Mouse (Mus musculus) lung, embryonic 15.5 days (tissue): ENCODE measurements around the gene Olfr904. TPM values are rescaled to one million over a fixed set of nuclear protein-coding genes. Genes with fewer than 3 reads are reported as not detected.
"Not testable (repeated sequence)": the region's sequence is repeated elsewhere in the genome, so short reads cannot be mapped to it uniquely, and the experiment has no call there.

ENCODE experiments used
- ATAC-seq: fragments of 200-750 bp; cut with Nextera tagmentation; 2 replicates; pipeline ENCODE4 v1.8.0; 2017; ENCODE audit warnings: moderate number of reproducible peaks, borderline replicate concordance; ENCODE audit not compliant: low FRiP score, low TSS enrichment; ENCODE audit errors: extremely low read depth
- H3K27ac ChIP-seq: fragments of 300-500 bp; sonication (generic); 2 replicates; pipeline ENCODE4 v1.5.1; 2015; ENCODE audit warnings: moderate library complexity, mild to moderate bottlenecking, inconsistent platforms
- H3K27me3 ChIP-seq: fragments of 300-500 bp; sonication (generic); 2 replicates; pipeline ENCODE4 v1.6.1; 2015; ENCODE audit warnings: inconsistent platforms
- H3K36me3 ChIP-seq: fragments of 300-500 bp; sonication (generic); 2 replicates; pipeline ENCODE4 v1.6.1; 2015; ENCODE audit warnings: inconsistent platforms
- H3K4me1 ChIP-seq: fragments of 300-500 bp; sonication (generic); 2 replicates; pipeline ENCODE4 v1.6.1; 2015; ENCODE audit warnings: inconsistent platforms
- H3K4me2 ChIP-seq: fragments of 300-500 bp; sonication (generic); 2 replicates; pipeline ENCODE4 v1.6.1; 2015; ENCODE audit warnings: inconsistent platforms, mild to moderate bottlenecking, moderate library complexity
- H3K4me3 ChIP-seq: fragments of 300-500 bp; sonication (generic); 2 replicates; pipeline ENCODE4 v1.5.1; 2015; ENCODE audit warnings: mild to moderate bottlenecking, inconsistent platforms
- H3K9ac ChIP-seq: fragments of 300-500 bp; sonication (generic); 2 replicates; pipeline ENCODE4 v1.6.1; 2015; ENCODE audit warnings: inconsistent platforms
- H3K9me3 ChIP-seq: fragments of 300-500 bp; sonication (generic); 2 replicates; pipeline ENCODE4 v1.6.1; 2016; ENCODE audit warnings: inconsistent platforms
- WGBS: fragments of 180-500 bp; shearing (Covaris S2); methylation state at CpG from one replicate; pipeline ENCODE4 v1.1.7; 2015; 5-methylcytosine and 5-hydroxymethylcytosine counted together
- polyA plus RNA-seq: library from polyadenylated mRNA; unstranded; fragments of >200 nt; fragmentation: Nextera tagmentation; extraction: Ambion mirVana; gene quantifications from 2 replicates; pipeline ENCODE4 v1.2.1, GENCODE M21; 2015

Olfr904 gene
- polyA plus RNA-seq: not detected in 2 replicates

DNA sequence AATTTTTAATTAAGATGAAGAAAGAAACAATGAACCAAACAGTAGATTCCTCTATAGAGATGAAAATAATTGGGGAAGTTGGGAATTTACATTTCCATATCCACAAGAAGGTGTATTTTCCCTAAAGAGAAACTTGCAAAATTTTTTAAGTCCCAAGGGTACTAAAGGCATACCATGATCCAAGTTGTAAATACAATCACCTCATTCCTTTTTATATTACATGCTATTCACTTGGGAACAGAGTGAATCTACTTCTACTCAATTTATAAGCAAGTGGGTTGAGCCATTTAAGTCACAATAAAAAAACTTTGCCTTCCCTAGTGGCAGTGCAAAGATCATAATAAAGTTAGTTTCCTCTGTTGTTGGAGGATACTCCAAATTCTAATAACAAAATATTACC is at the start of gene Olfr904:
TSS of gene Olfr904 (plus strand) at position 301 of the 400 bp plus-strand sequence.
- H3K27me3 ChIP-seq: no peaks in the 10 kb centered on the region
- no peak within 1 kb of the TSS for H3K4me3 ChIP-seq
- no peaks in the 10 kb centered on the region for H3K4me1 ChIP-seq
- H3K9me3 ChIP-seq: no peaks in the 10 kb centered on the region
- H3K36me3 ChIP-seq: no peaks in the 10 kb centered on the region
- ATAC-seq: no peak
- no peak within 1 kb of the TSS for H3K27ac ChIP-seq
- H3K4me2 ChIP-seq: no peak within 1 kb of the TSS
- H3K9ac ChIP-seq: no peak within 1 kb of the TSS

GRCm38 (mm10) chr9:38413502-38413901 is 49.4 kb upstream of the Olfr904 start:
- not testable (repeated sequence) for H3K4me3 ChIP-seq, ATAC-seq, H3K4me2 ChIP-seq, H3K9ac ChIP-seq, H3K36me3 ChIP-seq, H3K27me3 ChIP-seq, H3K9me3 ChIP-seq, H3K27ac ChIP-seq, H3K4me1 ChIP-seq
- 86% methylated on average over 14 of the region's 14 CpGs for WGBS

GRCm38 (mm10) chr9:38423801-38424200 is 39.1 kb upstream of the Olfr904 start:
- Histone ChIP-seq H3K27ac (no peak overlapping the region), H3K4me2 (no peak overlapping the region), H3K9me3 (no peaks in the 10 kb centered on the region), H3K36me3 (no peaks in the 10 kb centered on the region), H3K4me3 (no peak overlapping the region), H3K27me3 (no peaks in the 10 kb centered on the region), H3K4me1 (no peaks in the 10 kb centered on the region), H3K9ac (no peak overlapping the region)
- ATAC-seq: no peak

- no peaks in the 10 kb centered on the region for H3K4me1 ChIP-seq
- no peak overlapping the region for H3K4me3 ChIP-seq
- no peaks in the 10 kb centered on the region for H3K27me3 ChIP-seq
- H3K9ac ChIP-seq: no peak overlapping the region
- 41% methylated on average over 1 of the region's 1 CpGs for WGBS
- no peak overlapping the region for H3K27ac ChIP-seq
- no peaks in the 10 kb centered on the region for H3K9me3 ChIP-seq
- no peak overlapping the region for H3K4me2 ChIP-seq
- H3K36me3 ChIP-seq: no peaks in the 10 kb centered on the region
- ATAC-seq: no peak
Observed at GRCm38 (mm10) chr9:38427026-38427425, 35.9 kb upstream of the Olfr904 start.

DNA sequence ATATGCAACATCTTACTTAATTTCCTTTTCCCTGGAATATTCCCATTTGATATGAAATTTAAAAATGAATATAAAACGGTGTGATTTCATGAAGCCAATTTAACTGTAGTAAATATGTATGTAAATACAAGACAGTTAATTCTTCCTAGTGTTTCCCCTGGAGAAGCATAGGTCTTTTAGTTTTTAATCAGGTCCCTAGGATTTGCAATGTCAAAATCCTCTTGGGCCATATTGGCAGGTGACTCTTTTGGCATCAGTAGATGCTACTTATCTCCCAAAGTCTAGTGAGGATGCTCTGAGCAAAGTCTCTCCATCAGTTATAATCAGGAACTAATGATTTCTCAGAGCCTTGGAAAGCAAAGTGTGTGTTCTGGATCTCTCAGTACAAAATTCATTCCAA is 33.8 kb upstream of the Olfr904 start, which contains the start of gene Olfr901:
TSS of gene Olfr901 (plus strand) at position 301 of the 400 bp plus-strand sequence.
- WGBS: 83% methylated on average over 1 of the region's 1 CpGs
- Histone ChIP-seq H3K36me3 (no peaks in the 10 kb centered on the region), H3K9ac (no peak within 1 kb of the TSS), H3K4me3 (no peak within 1 kb of the TSS), H3K27me3 (no peaks in the 10 kb centered on the region), H3K27ac (no peak within 1 kb of the TSS), H3K4me2 (no peak within 1 kb of the TSS), H3K4me1 (no peaks in the 10 kb centered on the region), H3K9me3 (no peaks in the 10 kb centered on the region)
- no peak for ATAC-seq

- 81% methylated on average over 5 of the region's 5 CpGs for WGBS
- Histone ChIP-seq H3K4me3 (no peak within 1 kb of the TSS), H3K4me1 (no peaks in the 10 kb centered on the region), H3K4me2 (no peak within 1 kb of the TSS), H3K27me3 (no peaks in the 10 kb centered on the region), H3K27ac (no peak within 1 kb of the TSS), H3K36me3 (no peaks in the 10 kb centered on the region), H3K9me3 (no peaks in the 10 kb centered on the region), H3K9ac (no peak within 1 kb of the TSS)
- ATAC-seq: no peak
Observed at GRCm38 (mm10) chr9:38447352-38447751, 15.6 kb upstream of the Olfr904 start, which contains the start of gene Olfr902. Olfr902 (plus strand) TSS chr9:38447652.

DNA sequence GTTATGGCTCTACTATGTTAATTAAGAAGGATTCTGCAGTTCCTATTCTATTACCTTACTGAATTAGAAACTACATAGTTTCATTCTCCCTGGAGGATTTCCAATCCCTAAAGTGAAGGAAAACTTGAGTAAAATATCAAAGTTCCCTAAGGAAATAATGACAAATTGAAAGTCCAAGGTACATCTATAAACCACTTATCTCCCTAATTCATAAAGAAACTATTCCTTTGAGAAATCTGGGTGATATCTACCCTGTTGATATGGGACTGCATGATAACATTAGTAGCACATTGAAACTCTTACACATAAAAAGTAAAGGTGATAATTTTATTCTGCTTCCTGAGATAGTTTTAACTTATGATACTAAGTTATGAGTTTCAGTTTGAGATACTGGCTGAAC is 7.9 kb downstream of the Olfr904 start, which contains the start of gene Olfr905:
TSS of gene Olfr905 (plus strand) at position 301 of the 400 bp plus-strand sequence.
- no peak within 1 kb of the TSS for H3K27ac ChIP-seq
- H3K36me3 ChIP-seq: no peaks in the 10 kb centered on the region
- H3K4me3 ChIP-seq: no peak within 1 kb of the TSS
- ATAC-seq: no peak
- H3K9me3 ChIP-seq: no peaks in the 10 kb centered on the region
- no peaks in the 10 kb centered on the region for H3K27me3 ChIP-seq
- no peak within 1 kb of the TSS for H3K9ac ChIP-seq
- no peaks in the 10 kb centered on the region for H3K4me1 ChIP-seq
- no peak within 1 kb of the TSS for H3K4me2 ChIP-seq

DNA sequence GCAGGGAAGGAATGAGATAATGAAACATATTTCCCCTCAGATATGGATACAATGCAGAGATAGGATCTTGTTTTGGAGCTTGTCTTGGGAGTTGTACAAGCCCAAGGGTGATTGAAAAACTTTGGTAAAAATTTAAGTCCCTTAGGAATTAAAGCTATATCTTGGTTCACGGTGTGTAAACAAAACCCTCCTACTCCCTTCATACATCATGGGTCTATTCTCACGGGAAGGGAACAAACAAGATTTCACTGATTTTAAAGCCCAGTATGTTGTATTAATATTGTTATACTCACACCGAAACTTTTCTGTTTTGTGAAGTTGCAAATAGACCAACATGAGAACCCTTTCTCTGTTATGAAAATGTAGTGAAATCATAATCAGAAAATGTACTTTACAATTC is 23.8 kb downstream of the Olfr904 start, which contains the start of gene Olfr906:
TSS of gene Olfr906 (plus strand) at position 301 of the 400 bp plus-strand sequence.
- Histone ChIP-seq H3K27ac (no peak within 1 kb of the TSS), H3K9me3 (no peaks in the 10 kb centered on the region), H3K4me3 (no peak within 1 kb of the TSS), H3K27me3 (no peaks in the 10 kb centered on the region), H3K4me2 (no peak within 1 kb of the TSS), H3K36me3 (no peaks in the 10 kb centered on the region), H3K4me1 (no peaks in the 10 kb centered on the region), H3K9ac (no peak within 1 kb of the TSS)
- no peak for ATAC-seq
- WGBS: 71% methylated on average over 3 of the region's 3 CpGs

DNA sequence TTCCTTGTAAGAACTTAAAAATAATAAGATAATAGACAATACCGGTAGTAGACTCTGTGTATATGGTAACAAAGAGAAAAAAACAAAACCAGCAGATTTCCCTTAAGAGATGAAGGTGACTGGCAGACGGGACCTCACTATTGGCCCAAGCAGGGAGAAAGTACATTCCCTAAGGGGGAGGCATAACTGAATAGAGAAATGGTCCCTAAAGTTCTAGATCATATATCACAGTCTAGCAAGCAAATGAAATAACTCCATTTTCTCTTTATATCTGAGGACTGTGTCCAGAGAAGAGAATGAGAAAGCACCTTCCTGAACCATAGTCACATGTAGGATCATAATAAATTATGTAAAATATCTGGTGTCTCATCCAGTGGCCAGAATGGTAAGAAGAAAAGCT is 32.6 kb downstream of the Olfr904 start, which contains the start of gene Olfr907:
TSS of gene Olfr907 (plus strand) at position 301 of the 400 bp plus-strand sequence.
- 79% methylated on average over 2 of the region's 2 CpGs for WGBS
- Histone ChIP-seq H3K4me2 (no peak within 1 kb of the TSS), H3K4me1 (no peaks in the 10 kb centered on the region), H3K36me3 (no peaks in the 10 kb centered on the region), H3K27me3 (no peaks in the 10 kb centered on the region), H3K9ac (no peak within 1 kb of the TSS), H3K27ac (no peak within 1 kb of the TSS), H3K9me3 (no peaks in the 10 kb centered on the region), H3K4me3 (no peak within 1 kb of the TSS)
- no peak for ATAC-seq

- ATAC-seq: no peak
- no peaks in the 10 kb centered on the region for H3K4me1 ChIP-seq
- 40% methylated on average over 2 of the region's 2 CpGs for WGBS
Observed at GRCm38 (mm10) chr9:38512353-38512752, 49.4 kb downstream of the Olfr904 start.

More at GRCm38 (mm10) chr9:38512353-38512752, 49.4 kb downstream of the Olfr904 start:
- H3K36me3 ChIP-seq: no peaks in the 10 kb centered on the region
- H3K9me3 ChIP-seq: no peaks in the 10 kb centered on the region
- no peaks in the 10 kb centered on the region for H3K27me3 ChIP-seq
- H3K4me3 ChIP-seq: no peak overlapping the region
- H3K9ac ChIP-seq: no peak overlapping the region
- H3K27ac ChIP-seq: no peak overlapping the region
- H3K4me2 ChIP-seq: no peak overlapping the region

Other genes starting within 250 kb of the Olfr904 start
- gene Olfr894, start 245.1 kb upstream of the Olfr904 start, polyA plus RNA-seq: not detected in 2 replicates
- not detected in 2 replicates for gene Olfr143, start 210.4 kb upstream of the Olfr904 start, polyA plus RNA-seq
- gene Olfr895, start 195.3 kb upstream of the Olfr904 start, polyA plus RNA-seq: not detected in 2 replicates
- not detected in 2 replicates for gene Olfr896-ps1, start 172.0 kb upstream of the Olfr904 start, polyA plus RNA-seq
- not detected in 2 replicates for gene Olfr25, start 134.1 kb upstream of the Olfr904 start, polyA plus RNA-seq
- not detected in 2 replicates for gene Olfr898, start 114.7 kb upstream of the Olfr904 start, polyA plus RNA-seq
- gene Olfr250, start 96.2 kb upstream of the Olfr904 start, polyA plus RNA-seq: not detected in 2 replicates
- not detected in 2 replicates for gene Olfr251, start 86.1 kb upstream of the Olfr904 start, polyA plus RNA-seq
- not detected in 2 replicates for gene Olfr147, start 61.4 kb upstream of the Olfr904 start, polyA plus RNA-seq
- gene Olfr901, start 33.7 kb upstream of the Olfr904 start, polyA plus RNA-seq: not detected in 2 replicates
- gene Olfr902, start 15.5 kb upstream of the Olfr904 start, polyA plus RNA-seq: not detected in 2 replicates
- not detected in 2 replicates for gene Olfr905, start 8.0 kb downstream of the Olfr904 start, polyA plus RNA-seq
- not detected in 2 replicates for gene Olfr906, start 23.9 kb downstream of the Olfr904 start, polyA plus RNA-seq
- not detected in 2 replicates for gene Olfr907, start 32.7 kb downstream of the Olfr904 start, polyA plus RNA-seq
- gene Olfr911-ps1, start 58.4 kb downstream of the Olfr904 start, polyA plus RNA-seq: not detected in 2 replicates
- gene Olfr910, start 74.7 kb downstream of the Olfr904 start, polyA plus RNA-seq: not detected in 2 replicates
- gene Olfr912, start 117.0 kb downstream of the Olfr904 start, polyA plus RNA-seq: not detected in 2 replicates
- gene Olfr913, start 129.6 kb downstream of the Olfr904 start, polyA plus RNA-seq: not detected in 2 replicates
- not detected in 2 replicates for gene Olfr914, start 142.0 kb downstream of the Olfr904 start, polyA plus RNA-seq
- gene Olfr916, start 196.7 kb downstream of the Olfr904 start, polyA plus RNA-seq: not detected in 2 replicates
- not detected in 2 replicates for gene Olfr917, start 202.7 kb downstream of the Olfr904 start, polyA plus RNA-seq
- gene Olfr918, start 211.5 kb downstream of the Olfr904 start, polyA plus RNA-seq: not detected in 2 replicates
- gene Olfr919, start 240.5 kb downstream of the Olfr904 start, polyA plus RNA-seq: not detected in 2 replicates